Mouse (Mus musculus) neutrophil, adult 83 days (primary cell): ENCODE data around the gene Klk14. TPM values are rescaled to one million over a fixed set of nuclear protein-coding genes. Genes with fewer than 3 reads are reported as not detected.

Experiments used
- total RNA-seq, 2 experiments: library from RNA; stranded (reverse); gene quantifications; one replicate each; pipeline ENCODE4 v1.2.4; 2023

Gene Klk14
- not detected for total RNA-seq

DNA sequence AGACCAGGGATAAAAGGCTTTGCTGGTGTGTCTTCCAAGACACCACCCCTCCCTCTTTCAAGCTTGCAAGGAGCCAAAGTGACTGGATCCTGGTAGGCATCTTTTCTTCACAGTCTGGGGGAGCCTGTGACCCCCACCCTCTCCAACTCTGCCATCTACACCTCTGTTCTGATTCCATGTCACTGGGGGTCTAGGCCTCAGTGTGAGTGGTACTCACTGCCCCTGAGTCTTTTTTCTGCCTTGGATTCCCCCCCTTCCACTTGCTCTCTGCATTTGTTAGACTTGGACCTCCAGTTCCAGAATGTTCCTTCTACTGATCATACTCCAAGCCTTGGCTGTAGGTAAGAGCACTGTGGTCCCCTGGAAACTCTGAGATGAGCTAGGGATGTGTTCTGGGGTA, at the start of gene Klk14:
Klk14 (plus strand) TSS at position 301 of the 400 bp plus-strand sequence.

GRCm38 (mm10) chr7:43660002-43660401, 30.2 kb upstream of the Klk14 start, which contains the start of gene Siglece:
Siglece (minus strand) TSS chr7:43660161.

DNA sequence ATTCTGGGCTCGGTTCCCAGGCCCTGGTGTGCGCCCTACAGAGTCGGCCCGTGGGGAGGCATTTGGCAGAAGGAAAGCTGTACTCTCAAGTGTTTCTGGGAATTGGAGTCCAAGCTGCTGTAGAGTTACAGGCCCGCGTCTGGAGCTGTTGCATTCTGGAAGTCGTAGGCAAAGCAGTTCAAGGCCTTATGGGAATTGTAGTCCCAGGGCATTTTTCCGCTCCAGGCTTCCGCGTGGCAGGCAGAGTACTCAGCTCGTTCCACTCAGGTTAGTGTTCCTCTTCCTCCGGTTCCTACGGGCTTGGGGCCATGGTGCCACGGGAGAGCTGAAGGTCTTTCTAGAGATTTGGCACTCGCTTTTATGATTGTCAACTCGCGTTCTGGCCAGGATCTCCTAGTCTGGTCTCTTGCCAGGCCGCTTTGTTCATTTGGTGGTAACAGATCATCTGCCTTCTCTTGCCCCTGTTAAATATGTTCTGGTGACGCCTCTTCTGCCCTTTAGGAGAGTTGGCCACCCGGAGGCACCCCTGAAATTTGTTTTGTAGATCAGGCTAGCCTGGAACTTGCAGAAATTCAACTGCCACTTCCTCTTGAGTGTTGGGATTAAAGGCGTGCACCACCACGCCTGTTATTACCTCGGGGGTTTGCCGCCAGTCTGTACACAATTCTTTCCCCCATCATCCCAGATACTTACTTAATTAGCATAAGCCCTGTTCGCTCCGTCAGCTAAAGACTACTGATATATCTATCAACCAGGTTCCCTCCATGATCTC, 18.2 kb upstream of the Klk14 start, which contains the start of gene Ctu1:
Ctu1 (plus strand) TSS at position 208 of the 772 bp plus-strand sequence.

GRCm38 (mm10) chr7:43712267-43712666, 22.0 kb downstream of the Klk14 start, which contains the start of gene Klk13:
Klk13 (plus strand) TSS chr7:43712567.

Other genes with a start within 250 kb of the Klk14 start
- gene Cldnd2, start 249.6 kb upstream of the Klk14 start, total RNA-seq: under 1 TPM in 1 of 2 experiments, not detected in 1; 0.73 TPM
- gene Etfb, start 246.3 kb upstream of the Klk14 start, total RNA-seq: 10 to 100 TPM; 55.9 to 73.8 TPM
- gene Gm45233, start 246.3 kb upstream of the Klk14 start, total RNA-seq: not detected
- gene Vsig10l, start 227.3 kb upstream of the Klk14 start, total RNA-seq: 10 to 100 TPM; 10.8 to 11.0 TPM
- not detected for gene Iglon5, start 200.3 kb upstream of the Klk14 start, total RNA-seq
- gene 4931406B18Rik, start 184.5 kb upstream of the Klk14 start, total RNA-seq: not detected
- 100 to 1,000 TPM; 339 to 380 TPM for gene Cd33, start 146.0 kb upstream of the Klk14 start, total RNA-seq
- gene Zfp658, start 128.2 kb upstream of the Klk14 start, total RNA-seq: 1 to 10 TPM; 2.8 to 3.0 TPM
- gene Zfp719, start 110.8 kb upstream of the Klk14 start, total RNA-seq: 10 to 100 TPM; 11.2 to 11.9 TPM
- under 1 TPM; 0.29 to 0.37 TPM for gene Zfp819, start 83.2 kb upstream of the Klk14 start, total RNA-seq
- under 1 TPM in 1 of 2 experiments, not detected in 1; 0.22 TPM for gene Ceacam18, start 55.7 kb upstream of the Klk14 start, total RNA-seq
- 100 to 1,000 TPM; 147 to 167 TPM for gene Siglece, start 30.3 kb upstream of the Klk14 start, total RNA-seq
- 1 to 10 TPM; 3.0 to 3.6 TPM for gene Ctu1, start 18.4 kb upstream of the Klk14 start, total RNA-seq
- not detected for gene Klk13, start 22.1 kb downstream of the Klk14 start, total RNA-seq
- not detected for gene Klk12, start 78.5 kb downstream of the Klk14 start, total RNA-seq
- gene Klk11, start 84.2 kb downstream of the Klk14 start, total RNA-seq: not detected
- not detected for gene Klk10, start 90.6 kb downstream of the Klk14 start, total RNA-seq
- gene Klk9, start 101.5 kb downstream of the Klk14 start, total RNA-seq: not detected
- 1 to 10 TPM; 1.6 to 2.8 TPM for gene Klk8, start 107.2 kb downstream of the Klk14 start, total RNA-seq
- not detected for gene Klk7, start 120.9 kb downstream of the Klk14 start, total RNA-seq
- gene Klk6, start 134.1 kb downstream of the Klk14 start, total RNA-seq: not detected
- not detected for gene Klk5, start 151.6 kb downstream of the Klk14 start, total RNA-seq
- not detected for gene Klk4, start 190.7 kb downstream of the Klk14 start, total RNA-seq
- not detected for gene Klk15, start 243.3 kb downstream of the Klk14 start, total RNA-seq